Mouse (Mus musculus) liver, embryonic 14.5 days (tissue): ENCODE measurements around the gene Rimbp3. TPM values are rescaled to one million over a fixed set of nuclear protein-coding genes. Genes with fewer than 3 reads are reported as not detected.

Source experiments
- ATAC-seq: fragments of 200-750 bp; cut with Nextera tagmentation; 2 replicates; pipeline ENCODE4 v1.8.0; 2017; ENCODE audit warnings: moderate number of reproducible peaks, mild to moderate bottlenecking, moderate library complexity; ENCODE audit not compliant: insufficient read depth
- DNase-seq, 3 experiments: peaks; one replicate each; pipeline ENCODE4 v3.0.0-alpha.2; 2012 to 2013; ENCODE audit warnings: low read depth in 3 of 3, low spot score in 3 of 3
- H3K27ac ChIP-seq: fragments of 300-500 bp; sonication (generic); 2 replicates; pipeline ENCODE4 v1.5.1; 2014; ENCODE audit warnings: moderate library complexity, mild to moderate bottlenecking, control low read depth, inconsistent platforms
- H3K27me3 ChIP-seq: fragments of 300-500 bp; sonication (generic); 2 replicates; pipeline ENCODE4 v1.6.1; 2014; ENCODE audit warnings: mild to moderate bottlenecking, low read length, moderate library complexity; ENCODE audit not compliant: control insufficient read depth, insufficient read depth
- H3K36me3 ChIP-seq: fragments of 300-500 bp; sonication (generic); replicated peaks from 2 replicates; pipeline ENCODE4 v1.6.1; 2014; ENCODE audit warnings: low read depth; ENCODE audit not compliant: control insufficient read depth, insufficient read depth
- H3K4me1 ChIP-seq, 2 experiments: fragments of 200-500 bp in 1 of 2; fragments of 300-500 bp in 1 of 2; sonication (generic) in 1 of 2; replicated peaks; 2 replicates each; pipeline ENCODE4 v1.6.1; 2012 to 2014; ENCODE audit warnings: antibody characterized with exemption in 1 of 2, inconsistent platforms in 1 of 2, low read length in 1 of 2; ENCODE audit not compliant: control insufficient read depth in 2 of 2, insufficient read depth in 2 of 2
- H3K4me2 ChIP-seq: fragments of 300-500 bp; sonication (generic); 2 replicates; pipeline ENCODE4 v1.6.1; 2014; ENCODE audit warnings: low read depth, mild to moderate bottlenecking, control low read depth, moderate library complexity
- H3K4me3 ChIP-seq, 2 experiments: fragments of 200-500 bp in 1 of 2; fragments of 300-500 bp in 1 of 2; sonication (generic) in 1 of 2; 2 replicates each; pipeline ENCODE4 v1.5.1; 2012 to 2014; ENCODE audit warnings: low read depth in 2 of 2, low read length in 2 of 2, mild to moderate bottlenecking in 2 of 2, control low read depth in 1 of 2, inconsistent platforms in 1 of 2, moderate library complexity in 1 of 2; ENCODE audit not compliant: insufficient read depth in 1 of 2
- H3K9ac ChIP-seq: fragments of 300-500 bp; sonication (generic); replicated peaks from 2 replicates; pipeline ENCODE4 v1.6.1; 2014; ENCODE audit warnings: mild to moderate bottlenecking, control low read depth, moderate library complexity
- H3K9me3 ChIP-seq: fragments of 300-500 bp; sonication (generic); 2 replicates; pipeline ENCODE4 v1.6.1; 2016; ENCODE audit warnings: low read length, mixed read lengths; ENCODE audit not compliant: control insufficient read depth
- CTCF ChIP-seq: IDR thresholded peaks from 2 replicates; pipeline ENCODE4 v1.5.1; 2016; ENCODE audit warnings: antibody characterized with exemption, low read depth, control low read depth
- EP300 ChIP-seq: IDR thresholded peaks from 2 replicates; pipeline ENCODE4 v1.6.1; 2016; ENCODE audit warnings: antibody characterized with exemption, low read depth
- whole genome bisulfite sequencing: fragments of 180-500 bp; shearing (Covaris S2); extraction: QIAGEN DNeasy Blood & Tissue Kit; methylation state at CpG from one replicate; pipeline ENCODE4 v1.1.7; 2014; ENCODE audit not compliant: insufficient replicate concordance; 5-methylcytosine and 5-hydroxymethylcytosine counted together
- polyA plus RNA-seq, 2 experiments: library from polyadenylated mRNA; depleted of rRNA in 1 of 2; stranded (reverse) in 1 of 2; unstranded in 1 of 2; fragments of >200 nt; fragmentation: Nextera tagmentation in 1 of 2; extraction: Ambion mirVana in 1 of 2; gene quantifications; 2 replicates each; pipeline versions ENCODE4 v1.2.1 to v1.2.3; 2012 to 2014

Rimbp3 gene
- polyA plus RNA-seq, 2 experiments: 0.03 to 0.05 TPM

DNA sequence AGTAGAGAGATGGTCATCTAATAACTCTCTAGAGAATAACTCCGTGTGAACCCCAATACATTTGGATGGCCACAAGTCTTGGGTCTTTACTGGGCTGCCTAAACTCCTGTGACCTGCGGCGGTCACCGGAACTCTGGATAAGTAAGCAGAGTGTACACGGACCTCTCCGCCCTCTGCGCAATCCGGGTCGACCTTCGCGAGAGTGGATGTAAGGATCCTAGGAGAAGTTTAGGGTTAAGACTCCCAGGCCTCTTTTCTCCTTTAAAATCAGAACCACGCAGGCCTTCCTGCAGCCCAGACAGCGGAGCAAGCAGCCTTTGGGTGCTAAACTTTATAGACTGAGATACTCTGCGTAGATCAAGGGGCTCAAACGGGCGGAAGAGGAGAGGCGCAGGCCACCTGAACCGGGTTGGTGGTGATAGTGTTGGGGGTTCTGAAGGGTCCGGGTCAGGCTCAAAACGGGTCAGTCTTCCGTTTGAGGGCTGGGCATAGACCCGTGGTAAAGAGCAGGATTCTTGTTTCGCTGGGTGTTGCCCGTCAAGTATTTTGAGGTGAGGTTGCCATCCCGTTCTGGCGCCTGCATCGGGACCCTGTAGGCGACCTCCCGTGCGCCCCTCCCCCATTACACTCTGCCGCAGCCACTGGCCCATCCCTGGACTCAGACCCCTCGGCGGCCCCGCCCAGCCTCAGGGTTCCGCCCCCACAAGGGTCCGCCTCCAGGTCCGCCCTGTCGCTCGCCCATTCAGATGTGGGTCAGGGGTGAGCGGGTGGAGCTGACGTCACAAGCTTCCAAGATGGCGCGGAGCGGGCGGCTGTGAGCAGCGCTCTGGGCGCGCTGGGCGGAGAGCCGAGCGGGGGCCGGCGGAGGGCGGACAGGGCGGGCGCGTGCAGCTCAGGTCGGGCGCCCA, 24.6 kb downstream of the Rimbp3 start, which contains the start of gene Hic2:
TSS of gene Hic2 (plus strand) at position 779 of the 908 bp plus-strand sequence.
- H3K4me3 ChIP-seq: peak within 1 kb of the TSS; percentile 69 to 86
- ATAC-seq: peak; percentile 89

DNA sequence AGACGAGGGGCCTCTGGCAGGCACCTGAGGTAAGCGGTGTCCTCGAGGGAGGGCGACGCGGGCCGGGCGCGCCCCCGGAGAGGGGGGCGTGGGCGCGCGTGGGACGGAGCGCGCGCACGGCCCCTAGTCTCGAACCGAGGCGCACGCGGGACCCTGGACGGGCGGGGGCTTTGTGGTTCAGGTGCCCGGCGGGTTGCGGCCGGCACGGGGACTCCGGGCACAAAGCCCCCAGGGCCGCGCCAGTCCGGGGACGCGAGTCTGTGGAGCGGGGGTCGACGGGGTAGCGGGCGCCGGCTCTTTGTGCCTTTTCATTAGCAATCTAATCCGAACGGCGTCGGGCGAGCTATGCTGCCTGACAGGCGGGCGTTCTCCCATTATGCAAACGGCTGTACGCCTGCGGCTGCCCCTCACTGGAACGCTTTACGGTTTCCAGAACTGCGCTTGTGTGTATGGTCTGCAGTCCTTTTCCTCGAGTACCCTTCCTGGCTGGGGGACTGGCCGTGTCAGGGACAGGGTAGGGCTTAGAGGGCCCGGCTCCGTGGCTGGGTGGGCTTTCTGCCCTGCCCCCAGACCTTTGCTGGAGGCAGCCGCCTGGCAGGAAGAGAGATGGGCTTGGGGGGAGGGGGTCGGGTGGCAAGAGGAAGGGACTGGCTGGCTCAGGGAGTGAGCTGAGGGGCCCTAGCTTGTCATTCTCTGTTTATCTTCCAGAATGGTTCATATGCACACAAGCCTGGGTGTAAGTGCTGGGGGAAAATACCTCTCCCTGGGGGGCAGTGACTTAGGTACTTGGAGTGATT, 25.5 kb downstream of the Rimbp3 start:
- no peak for TF ChIP-seq EP300
- TF ChIP-seq CTCF: no peak
- no peaks in the 10 kb centered on the region for H3K36me3 ChIP-seq
- under 1% methylated on average over 45 of the region's 62 CpGs for WGBS
- H3K27ac ChIP-seq: peak overlapping the region; percentile 46
- H3K4me3 ChIP-seq: peak overlapping the region; percentile 69 to 86
- no peaks in the 10 kb centered on the region for H3K9me3 ChIP-seq
- H3K9ac ChIP-seq: peak overlapping the region; percentile 87
- H3K4me2 ChIP-seq: peak overlapping the region; percentile 88
- peak; percentile 42; the same call in 1 of the 2 replicates for ATAC-seq
- no peaks in the 10 kb centered on the region for H3K27me3 ChIP-seq
- DNase-seq: no peak
- peaks cover 27 to 38% of the 10 kb centered on the region in 2 experiments for H3K4me1 ChIP-seq

More for the DNA sequence above, 24.6 kb downstream of the Rimbp3 start, which contains the start of gene Hic2:
- peak within 1 kb of the TSS; percentile 88 for H3K4me2 ChIP-seq
- H3K4me1 ChIP-seq: peaks cover 20 to 30% of the 10 kb centered on the region in 2 experiments
- WGBS: 4% methylated on average over 57 of the region's 59 CpGs
- H3K27ac ChIP-seq: peak within 1 kb of the TSS; percentile 46
- 0 out of 2 replicates have a peak, but pooled peaks have one; percentile 15 for TF ChIP-seq EP300
- TF ChIP-seq CTCF: no peak
- DNase-seq: peak; percentile 74 to 78 (median 77)
- peak within 1 kb of the TSS; percentile 87 for H3K9ac ChIP-seq
- no peaks in the 10 kb centered on the region for H3K27me3 ChIP-seq
- no peaks in the 10 kb centered on the region for H3K9me3 ChIP-seq
- H3K36me3 ChIP-seq: no peaks in the 10 kb centered on the region

DNA sequence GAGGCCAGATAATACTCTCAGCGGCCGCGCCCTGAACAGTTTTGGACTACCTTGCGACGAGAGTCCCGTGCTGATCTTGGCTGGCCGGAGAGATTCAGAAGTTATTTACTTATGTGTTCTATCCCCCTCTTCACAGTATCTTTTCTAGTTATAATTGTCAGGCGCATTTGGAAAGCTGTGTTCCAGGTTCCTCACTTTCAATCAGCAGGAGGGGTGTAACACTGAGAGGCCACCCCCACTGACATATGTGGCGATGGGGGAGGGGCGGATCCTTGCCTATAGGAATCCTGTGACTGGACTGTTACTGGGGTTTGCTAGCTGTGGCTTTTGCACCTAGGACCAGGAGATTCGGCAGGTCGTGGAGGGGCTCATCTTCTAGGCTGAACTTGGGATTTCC, 26.1 kb downstream of the Rimbp3 start:
- H3K9me3 ChIP-seq: no peaks in the 10 kb centered on the region
- no peak overlapping the region for H3K27ac ChIP-seq
- TF ChIP-seq CTCF: no peak
- no peak for TF ChIP-seq EP300
- H3K27me3 ChIP-seq: no peaks in the 10 kb centered on the region
- H3K4me3 ChIP-seq: peak overlapping the region; percentile 69 to 86
- H3K9ac ChIP-seq: peak overlapping the region; percentile 87; the same call in 1 of the 2 replicates
- H3K4me1 ChIP-seq: peaks cover 33 to 44% of the 10 kb centered on the region in 2 experiments
- 2% methylated on average over 12 of the region's 12 CpGs for WGBS
- ATAC-seq (no peak), DNase-seq (no peak)
- H3K36me3 ChIP-seq: no peaks in the 10 kb centered on the region
- H3K4me2 ChIP-seq: peak overlapping the region; percentile 88

DNA sequence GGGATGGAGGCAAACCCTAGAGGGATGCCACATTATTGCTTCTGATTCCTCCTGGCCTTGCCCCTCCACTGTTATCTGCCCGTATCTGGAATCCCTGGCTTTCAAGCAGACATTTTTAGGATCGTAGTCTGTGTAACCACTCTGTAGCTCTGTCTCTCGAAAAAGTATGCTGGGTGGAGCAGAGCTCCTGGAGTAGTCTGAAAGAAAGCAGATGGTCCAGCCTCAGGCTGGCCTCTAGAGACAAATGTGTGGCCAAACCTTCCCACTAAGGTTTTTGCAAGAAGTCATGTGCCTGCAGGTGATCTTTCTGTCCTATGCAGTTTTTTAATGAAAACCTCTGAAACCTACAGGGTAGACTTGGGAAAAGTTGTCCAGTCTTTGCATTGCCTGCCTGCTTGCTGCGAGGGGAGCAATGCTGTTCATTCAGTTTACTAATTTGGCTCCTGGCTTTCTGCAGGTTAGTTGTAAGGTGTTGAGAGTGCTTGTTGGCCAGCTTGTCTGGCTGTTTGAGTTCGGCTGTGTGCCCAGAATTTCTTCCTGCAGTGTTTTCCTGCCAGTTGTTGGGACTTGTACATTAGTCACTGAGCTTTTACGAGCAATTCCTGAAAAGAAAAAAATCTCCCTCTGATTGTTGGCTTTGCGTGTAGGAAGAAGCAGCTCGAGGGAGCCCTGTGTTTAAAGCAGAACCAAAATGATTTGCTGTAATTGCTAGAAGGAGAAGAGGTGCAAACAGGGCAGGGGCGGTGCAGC, 26.7 kb downstream of the Rimbp3 start:
- DNase-seq (no peak), ATAC-seq (no peak)
- 49% methylated on average over 9 of the region's 9 CpGs for WGBS
- no peaks in the 10 kb centered on the region for H3K36me3 ChIP-seq
- no peaks in the 10 kb centered on the region for H3K27me3 ChIP-seq
- H3K9ac ChIP-seq: peak overlapping the region; percentile 18; the same call in 1 of the 2 replicates
- peak overlapping the region; percentile 88 for H3K4me2 ChIP-seq
- peak overlapping the region; percentile 24 to 86; a peak in 3 of 4 replicates for H3K4me3 ChIP-seq
- TF ChIP-seq EP300 (no peak), CTCF (no peak)
- H3K4me1 ChIP-seq: peaks cover 34 to 50% of the 10 kb centered on the region in 2 experiments
- H3K27ac ChIP-seq: no peak overlapping the region
- H3K9me3 ChIP-seq: no peaks in the 10 kb centered on the region
